Mouse (Mus musculus) urinary bladder, postnatal 36 days (tissue): Measurements from ENCODE around the gene Lrrfip1.
A peak's percentile ranks its signal among the peaks of the same experiment; 100 is the strongest.

Experiments used
- DNase-seq, 2 experiments: peaks; one replicate each; pipeline ENCODE4 v3.0.0; 2022; ENCODE audit warnings: low spot score in 2 of 2, mixed read lengths in 1 of 2

Gene Lrrfip1

GRCm38 (mm10) chr1:90998268-90998890 is at the start of gene Lrrfip1:
Gene Lrrfip1, plus strand, starts transcription at chr1:90998737.
- peak; percentile 31 to 46 for DNase-seq

DNA sequence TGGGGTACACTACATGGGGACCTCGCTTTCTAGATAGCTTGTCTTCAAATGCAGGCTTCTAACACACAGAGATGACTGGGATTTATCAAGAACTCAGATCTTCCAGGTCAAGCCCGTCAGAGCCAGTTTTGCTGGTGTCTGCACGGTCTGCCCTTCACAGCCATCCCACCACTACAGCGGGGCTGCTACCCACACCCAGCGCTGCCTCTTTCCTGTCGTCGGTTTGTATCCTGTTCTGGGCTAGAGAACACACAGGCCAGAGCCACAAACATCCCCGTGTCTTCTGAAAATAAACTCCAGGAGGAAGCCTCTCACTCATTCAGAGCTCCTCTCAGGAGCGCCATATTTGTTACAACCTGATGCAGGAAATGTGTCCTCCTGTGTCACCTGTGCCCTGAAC is 49.2 kb upstream of the Lrrfip1 start:
- DNase-seq = no peak

DNA sequence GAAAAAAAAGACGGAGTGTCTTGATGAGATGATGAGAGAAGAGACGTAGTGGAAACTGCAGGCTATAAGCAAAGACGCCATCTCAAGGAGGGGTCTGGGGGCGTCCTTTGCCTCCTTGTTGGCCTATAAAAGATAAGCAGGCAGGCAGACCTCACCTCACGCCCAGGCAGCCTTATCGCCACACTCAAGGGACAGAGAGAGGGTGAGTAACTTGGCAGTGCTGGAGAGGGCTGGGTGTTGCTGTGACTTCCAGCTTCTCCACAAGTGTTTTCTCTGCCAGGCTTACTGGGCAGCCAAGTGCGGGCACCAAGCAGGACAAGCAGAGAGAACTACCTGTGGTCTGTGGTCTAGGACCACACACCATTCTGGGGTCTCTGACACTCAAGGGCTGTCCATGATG is 46.9 kb upstream of the Lrrfip1 start:
- DNase-seq = no peak

- no peak for DNase-seq
Observed at GRCm38 (mm10) chr1:90952808-90953207, 45.7 kb upstream of the Lrrfip1 start, which contains the start of gene Prlh. Gene Prlh, plus strand, starts transcription at chr1:90953108.

DNA sequence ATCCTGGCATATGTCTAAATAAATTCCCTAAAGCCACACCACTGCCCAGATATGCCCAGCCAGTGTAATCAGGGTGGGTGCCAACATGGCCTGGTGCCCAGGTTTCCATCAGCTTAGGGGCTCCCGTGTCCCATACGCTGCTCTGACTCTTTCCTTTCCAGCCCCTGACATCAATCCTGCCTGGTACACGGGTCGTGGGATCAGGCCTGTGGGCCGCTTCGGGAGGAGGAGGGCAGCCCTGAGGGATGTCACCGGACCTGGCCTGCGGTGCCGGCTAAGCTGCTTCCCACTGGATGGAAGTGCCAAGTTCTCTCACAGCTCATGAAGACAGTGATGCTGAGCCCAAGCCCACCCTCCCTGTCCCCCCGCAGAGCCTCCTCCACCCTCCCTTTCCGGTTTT is 44.8 kb upstream of the Lrrfip1 start:
- no peak for DNase-seq

DNA sequence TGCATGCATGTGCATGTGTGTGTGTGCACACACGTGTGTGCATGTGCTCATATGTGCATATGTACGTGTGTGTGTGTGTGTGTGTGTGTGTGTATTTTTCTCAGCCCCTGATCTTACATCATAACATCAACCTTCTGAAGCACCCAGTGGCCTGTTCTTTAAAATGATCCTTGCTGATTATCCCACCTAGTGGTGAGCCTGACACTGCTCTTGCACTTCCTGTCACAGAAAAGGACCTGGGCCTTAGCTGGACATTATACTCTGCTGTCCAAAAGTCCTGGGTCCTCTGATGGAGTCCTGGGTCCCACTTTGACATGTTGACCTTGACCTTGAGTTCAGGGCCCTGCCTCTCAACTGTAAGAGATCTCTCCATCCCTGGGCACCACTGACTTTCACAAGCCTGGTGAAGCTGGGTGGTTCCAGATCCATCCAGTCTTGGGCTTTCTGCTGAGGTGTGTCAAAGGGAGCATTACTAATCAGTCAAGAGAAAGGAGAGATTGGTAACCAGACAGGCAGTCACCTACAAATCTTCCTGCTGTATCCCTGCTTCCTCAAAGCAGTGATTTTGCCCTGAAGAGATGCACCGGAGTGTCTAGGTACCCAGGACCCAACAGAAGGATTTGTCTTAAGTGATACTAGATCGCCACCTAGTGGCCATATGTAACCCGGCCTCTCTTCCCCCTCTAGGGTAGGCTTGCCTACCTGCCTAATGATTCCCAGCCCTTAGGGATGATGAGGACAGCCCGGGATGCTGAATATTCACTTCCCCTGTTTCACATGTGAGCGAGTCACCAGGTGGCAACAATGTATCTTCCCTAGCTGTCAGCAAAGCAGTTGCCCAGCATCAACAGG is 42.1 kb upstream of the Lrrfip1 start:
- DNase-seq = peak; percentile 42 to 48

DNA sequence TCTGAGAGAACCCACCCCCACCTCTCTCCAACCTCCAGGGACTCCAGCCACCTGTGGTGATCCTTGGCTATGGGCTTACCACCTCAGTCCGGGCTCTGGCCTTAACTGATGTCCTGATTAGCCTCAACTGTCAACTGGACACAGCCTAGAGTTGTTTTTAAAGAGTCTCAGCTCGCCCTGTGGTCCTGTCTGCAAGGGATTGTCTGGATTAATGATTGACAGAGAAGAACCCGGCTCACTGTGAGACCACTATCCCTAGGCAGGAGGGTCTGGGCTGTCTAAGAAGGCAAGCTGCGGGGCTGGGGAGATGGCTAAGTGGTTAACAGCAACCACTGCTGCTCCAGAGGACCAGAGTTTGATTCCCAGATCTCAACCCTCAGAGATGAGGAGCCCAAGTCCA is 36.0 kb upstream of the Lrrfip1 start:
- no peak for DNase-seq

- DNase-seq = no peak
Observed at GRCm38 (mm10) chr1:90962994-90963393, 35.5 kb upstream of the Lrrfip1 start.

GRCm38 (mm10) chr1:90967583-90967982 is 31.0 kb upstream of the Lrrfip1 start:
- no peak for DNase-seq

DNA sequence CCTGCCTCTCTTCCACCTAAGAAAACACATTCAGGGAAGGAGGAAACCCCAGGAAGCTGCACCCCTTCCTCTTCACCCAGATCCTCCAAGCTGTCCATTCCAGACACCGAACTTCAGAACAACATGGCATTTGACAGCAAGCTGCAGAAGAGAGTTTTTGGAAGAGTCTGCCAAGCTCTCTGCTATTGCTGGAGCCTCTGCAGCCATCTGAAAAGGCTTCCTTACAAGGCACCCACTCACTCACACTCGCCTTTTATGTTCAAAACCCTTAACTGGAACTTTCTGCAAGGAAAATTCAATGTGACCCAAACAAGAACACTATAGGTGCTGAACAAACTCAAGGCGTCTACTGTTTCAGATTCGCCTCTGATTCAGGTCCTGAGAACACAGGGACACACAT is 29.9 kb upstream of the Lrrfip1 start:
- DNase-seq = no peak

GRCm38 (mm10) chr1:90969347-90969784 is 29.2 kb upstream of the Lrrfip1 start, which contains the start of gene Rab17:
Gene Rab17, minus strand, starts transcription at chr1:90969661.
- DNase-seq = peak; percentile 60 to 64

DNA sequence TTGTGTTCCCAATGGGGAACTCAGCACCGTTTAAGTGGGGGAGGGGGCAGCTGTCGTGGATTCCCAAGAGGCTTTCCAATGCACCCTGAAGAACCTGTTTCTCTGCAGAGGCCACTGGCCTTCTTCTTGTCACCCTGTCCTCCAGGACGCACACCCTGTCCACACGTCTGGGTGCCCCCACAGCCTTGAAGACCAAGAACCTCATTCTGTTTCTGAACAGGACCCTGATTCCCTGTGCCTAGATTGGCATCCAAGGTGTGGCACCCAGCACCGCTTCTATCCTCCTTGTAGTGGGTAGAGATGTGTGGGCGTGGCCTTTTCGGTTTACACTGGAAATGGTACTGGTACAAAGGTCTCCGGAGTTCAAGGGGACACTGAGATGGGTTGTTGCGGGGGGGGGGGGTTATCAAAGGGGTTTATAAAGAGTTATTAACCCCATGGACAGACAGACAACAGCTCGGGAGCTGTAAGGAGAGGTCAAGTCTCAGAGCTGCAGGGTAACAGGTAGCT is 28.6 kb upstream of the Lrrfip1 start:
- DNase-seq = no peak

DNA sequence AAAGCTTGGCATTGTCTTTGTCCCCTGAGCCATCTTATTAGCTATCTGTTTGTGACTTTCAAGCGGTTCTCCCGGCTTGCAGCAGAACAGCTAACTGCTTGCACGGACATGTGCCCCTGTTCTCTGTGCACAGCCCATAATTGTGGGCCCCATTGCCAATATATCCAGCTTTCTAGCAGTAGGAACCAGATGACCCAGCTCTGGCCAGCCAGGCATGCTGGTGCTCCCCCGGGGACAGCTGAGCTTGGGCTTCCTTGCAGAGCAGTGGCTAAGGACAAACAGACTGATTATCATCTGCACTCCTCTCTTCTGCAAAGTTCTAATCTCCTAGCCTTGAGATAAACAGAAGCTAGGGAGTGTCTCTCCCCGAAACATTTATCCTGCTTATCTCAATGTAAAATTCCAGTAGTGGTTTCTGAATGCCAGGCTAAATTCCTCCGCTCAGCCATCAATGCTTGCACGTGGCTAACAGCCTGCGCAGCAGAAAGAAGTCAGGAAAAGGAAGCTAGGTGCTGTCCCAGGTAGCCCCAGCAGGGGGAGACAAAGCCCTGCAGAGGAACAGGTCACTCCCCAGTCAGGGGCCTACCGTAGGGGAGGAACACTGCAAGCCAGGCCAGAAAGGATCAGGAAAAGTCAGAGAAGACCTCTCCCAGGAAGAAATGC is 25.5 kb upstream of the Lrrfip1 start:
- peak; percentile 93 for DNase-seq

DNA sequence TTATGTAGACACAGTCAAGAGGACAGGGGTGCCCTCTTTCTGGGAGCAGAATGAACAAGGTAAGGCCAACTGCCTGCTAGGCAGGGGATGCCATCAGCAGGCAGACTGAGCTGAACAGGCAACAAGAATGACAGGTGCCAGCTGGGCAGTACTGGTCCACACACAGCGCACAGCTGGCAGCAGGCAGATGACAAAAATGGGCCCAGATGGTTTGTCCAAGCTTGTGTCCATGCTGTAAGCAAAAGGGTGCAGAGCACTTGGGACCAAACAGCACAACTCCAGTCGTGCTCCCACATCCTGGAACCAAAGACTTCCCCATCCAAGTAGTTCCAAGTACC is 25.0 kb upstream of the Lrrfip1 start:
- no peak for DNase-seq

GRCm38 (mm10) chr1:90974906-90975649 is 23.5 kb upstream of the Lrrfip1 start:
- DNase-seq = peak; percentile 35 to 64

- no peak for DNase-seq
Observed at GRCm38 (mm10) chr1:90975960-90976359, 22.6 kb upstream of the Lrrfip1 start.

- no peak for DNase-seq
Observed at GRCm38 (mm10) chr1:90980638-90981330, 17.8 kb upstream of the Lrrfip1 start.

DNA sequence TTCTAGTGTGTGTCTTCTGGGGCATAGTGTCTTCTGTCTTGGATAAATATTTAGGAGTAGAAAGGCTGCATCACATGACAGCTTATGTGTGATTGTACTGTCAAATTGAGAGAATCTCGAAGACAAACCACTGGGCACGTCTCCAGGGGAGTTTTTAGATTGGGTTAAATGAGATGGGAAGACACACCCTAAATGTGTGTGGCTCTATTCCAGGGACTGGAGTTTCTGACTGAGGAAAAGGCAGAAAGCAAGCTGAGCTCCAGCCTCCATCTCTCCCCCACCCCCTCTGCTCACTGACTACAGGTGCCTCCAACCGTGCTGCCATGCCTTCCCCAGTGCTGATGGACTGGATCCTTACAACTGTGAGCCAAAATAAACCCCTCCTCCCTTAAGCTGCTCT is 17.2 kb upstream of the Lrrfip1 start:
- no peak for DNase-seq

DNA sequence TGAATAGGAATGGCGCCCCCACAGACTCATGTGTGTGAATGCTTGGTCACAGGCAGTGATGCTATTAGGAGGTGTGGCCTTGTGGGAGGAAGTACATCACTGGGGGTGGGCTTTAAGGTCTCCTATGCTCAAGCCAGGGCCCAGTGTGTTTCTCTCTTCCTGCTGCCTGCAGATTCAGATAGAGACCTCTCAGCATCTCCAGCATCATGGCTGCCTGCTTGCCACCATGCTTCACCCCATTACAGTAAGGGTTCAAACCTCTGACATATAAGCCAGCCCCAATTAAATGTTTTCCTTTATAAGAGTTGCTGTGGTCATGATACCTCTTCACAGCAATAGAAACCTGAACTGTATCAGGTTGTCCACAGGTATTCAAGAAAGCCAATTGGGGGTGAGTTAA is 2.6 kb upstream of the Lrrfip1 start:
- no peak for DNase-seq

- DNase-seq = no peak
Observed at GRCm38 (mm10) chr1:90997136-90997535, 1.4 kb upstream of the Lrrfip1 start.

GRCm38 (mm10) chr1:90997641-90998040 is 896 bp upstream of the Lrrfip1 start:
- DNase-seq = no peak
